Mouse (Mus musculus) gastrocnemius, postnatal 36 days (tissue): ENCODE results near the gene Gm3636. TPM values are rescaled to one million over a fixed set of nuclear protein-coding genes. Genes with fewer than 3 reads are reported as not detected.
A peak's percentile ranks its signal among the peaks of the same experiment; 100 is the strongest.
"Not testable (repeated sequence)": the region's sequence is repeated elsewhere in the genome, so short reads cannot be mapped to it uniquely, and the experiment has no call there.

Experiments
- DNase-seq, 2 experiments: peaks; one replicate each; pipeline ENCODE4 v3.0.0; 2022
- intact Hi-C: fragments of 180-260 bp; cut with DNase I; formaldehyde crosslinking; loops from one replicate; pipeline ENCODE4 v1.15.1; 2025
- long read RNA-seq, 2 experiments: library from polyadenylated mRNA; stranded (forward); transcript quantifications; one replicate each; pipeline ENCODE4 v2.0.0; 2021
- total RNA-seq, 2 experiments: library from RNA; stranded (reverse); gene quantifications; 2 replicates each; pipeline ENCODE4 v1.2.3; 2021

Gene Gm3636
- under 1 TPM; 0.51 to 0.62 TPM for total RNA-seq
- long read RNA-seq, experiment 1, partial matches to known transcripts, result 0 of 2 reads
- long read RNA-seq, experiment 1, other reads (novel, unspliced or antisense), result 1 of 2 reads
- long read RNA-seq, experiment 2, result 0 reads

- intact Hi-C loops, result not testable (repeated sequence)
These were observed at the start of gene Gm3636 for GRCm38 (mm10) chr14:6742232-6742631. Gene Gm3636, minus strand, starts transcription at chr14:6742332.

GRCm38 (mm10) chr14:6774311-6774710 lies 32.2 kb upstream of the Gm3636 start, which contains the start of gene Gm8362:
Gene Gm8362, minus strand, starts transcription at chr14:6774411.
- DNase-seq, intact Hi-C loops: not testable (repeated sequence)

More at GRCm38 (mm10) chr14:6742232-6742631, at the start of gene Gm3636:
- not testable (repeated sequence) for DNase-seq

GRCm38 (mm10) chr14:6757231-6757536 lies 15.1 kb upstream of the Gm3636 start:
- intact Hi-C loops, DNase-seq: not testable (repeated sequence)

- peak; percentile 4 to 12 for DNase-seq
- intact Hi-C loops, result not testable (repeated sequence)
These were observed 14.5 kb upstream of the Gm3636 start for GRCm38 (mm10) chr14:6756384-6757230.

GRCm38 (mm10) chr14:6720151-6720550 lies 22.0 kb downstream of the Gm3636 start, which contains the start of gene Gm8050:
Gene Gm8050, minus strand, starts transcription at chr14:6720251.
- intact Hi-C loops, DNase-seq: not testable (repeated sequence)

Other genes starting within 250 kb of the Gm3636 start
- gene Gm8356, start 205.0 kb downstream of the Gm3636 start, total RNA-seq, result not detected
- gene Gm3629, start 151.7 kb downstream of the Gm3636 start, total RNA-seq, result under 1 TPM in 1 of 2 experiments, not detected in 1; 0.31 TPM
- not detected for gene Gm3460, start 119.9 kb downstream of the Gm3636 start, total RNA-seq
- not detected for gene Gm10251, start 58.2 kb downstream of the Gm3636 start, total RNA-seq
- gene Gm8050, start 22.1 kb downstream of the Gm3636 start, total RNA-seq, result not detected
- not detected for gene Gm8362, start 32.1 kb upstream of the Gm3636 start, total RNA-seq
- gene Gm3642, start 98.0 kb upstream of the Gm3636 start, total RNA-seq, result not detected
- gene Gm3667, start 147.6 kb upstream of the Gm3636 start, total RNA-seq, result under 1 TPM; 0.15 to 0.18 TPM
- gene Gm6356, start 231.5 kb upstream of the Gm3636 start, total RNA-seq, result not detected